Mouse (Mus musculus) kidney, postnatal 0 days (tissue): ENCODE data around the gene Ggt6. TPM values are rescaled to one million over a fixed set of nuclear protein-coding genes. Genes with fewer than 3 reads are reported as not detected.

Source experiments
- ATAC-seq: fragments of 200-750 bp; cut with Nextera tagmentation; replicated peaks from 2 replicates; pipeline ENCODE4 v1.8.0; 2017; ENCODE audit warnings: low read depth, moderate number of reproducible peaks, moderate TSS enrichment, moderate library complexity; ENCODE audit not compliant: low FRiP score
- DNase-seq: peaks from one replicate; pipeline ENCODE4 v3.0.0-alpha.2; 2016; ENCODE audit warnings: low spot score
- H3K27ac ChIP-seq: fragments of 300-500 bp; sonication (generic); 2 replicates; pipeline ENCODE4 v1.5.1; 2014; ENCODE audit warnings: mild to moderate bottlenecking
- H3K27me3 ChIP-seq: fragments of 300-500 bp; sonication (generic); 2 replicates; pipeline ENCODE4 v1.6.1; 2014; ENCODE audit warnings: low read length, mixed read lengths; ENCODE audit not compliant: insufficient read depth
- H3K36me3 ChIP-seq: fragments of 300-500 bp; sonication (generic); 2 replicates; pipeline ENCODE4 v1.6.1; 2014; ENCODE audit warnings: low read length, mixed read lengths; ENCODE audit not compliant: insufficient read depth
- H3K4me1 ChIP-seq: fragments of 300-500 bp; sonication (generic); replicated peaks from 2 replicates; pipeline ENCODE4 v1.6.1; 2014; ENCODE audit warnings: antibody characterized with exemption, low read length, mixed read lengths; ENCODE audit not compliant: insufficient read depth
- H3K4me2 ChIP-seq: fragments of 300-500 bp; sonication (generic); 2 replicates; pipeline ENCODE4 v1.6.1; 2014; ENCODE audit warnings: mild to moderate bottlenecking, low read length, moderate library complexity, mixed read lengths
- H3K4me3 ChIP-seq: fragments of 300-500 bp; sonication (generic); replicated peaks from 2 replicates; pipeline ENCODE4 v1.5.1; 2014; ENCODE audit warnings: low read depth, low read length
- H3K9ac ChIP-seq: fragments of 300-500 bp; sonication (generic); 2 replicates; pipeline ENCODE4 v1.6.1; 2014; ENCODE audit warnings: low read depth, low read length
- H3K9me3 ChIP-seq: fragments of 300-500 bp; sonication (generic); replicated peaks from 2 replicates; pipeline ENCODE4 v1.6.1; 2016; ENCODE audit warnings: low read length, inconsistent platforms, mixed read lengths
- CTCF ChIP-seq: IDR thresholded peaks from 2 replicates; pipeline ENCODE4 v1.5.1; 2016; ENCODE audit warnings: antibody characterized with exemption, low read depth, mild to moderate bottlenecking, moderate library complexity
- WGBS: fragments of 180-500 bp; shearing (Covaris S2); extraction: QIAGEN DNeasy Blood & Tissue Kit; methylation state at CpG from one replicate; pipeline ENCODE4 v1.1.7; 2014; 5-methylcytosine and 5-hydroxymethylcytosine counted together
- polyA plus RNA-seq: library from polyadenylated mRNA; unstranded; fragments of >200 nt; fragmentation: Nextera tagmentation; extraction: Ambion mirVana; gene quantifications from 2 replicates; pipeline ENCODE4 v1.2.1, GENCODE M21; 2015

Gene Ggt6
- polyA plus RNA-seq, 1 experiment from 2014 or later, result 3.3 TPM

GRCm38 (mm10) chr11:72413016-72413415 is 22.3 kb upstream of the Ggt6 start:
- TF ChIP-seq CTCF, result no peak
- Histone ChIP-seq H3K36me3 (no peaks in the 10 kb centered on the region), H3K9ac (no peak overlapping the region), H3K9me3 (no peaks in the 10 kb centered on the region), H3K4me2 (no peak overlapping the region), H3K4me3 (no peak overlapping the region), H3K4me1 (peaks cover 26% of the 10 kb centered on the region), H3K27ac (peak overlapping the region; percentile 13; the same call in 1 of the 2 replicates), H3K27me3 (no peaks in the 10 kb centered on the region)
- no peak for ATAC-seq
- WGBS, result 67% methylated on average over 7 of the region's 7 CpGs
- no peak for DNase-seq

GRCm38 (mm10) chr11:72413601-72414190 is 21.6 kb upstream of the Ggt6 start:
- no peaks in the 10 kb centered on the region for H3K9me3 ChIP-seq
- DNase-seq, result peak; percentile 50
- no peaks in the 10 kb centered on the region for H3K27me3 ChIP-seq
- H3K27ac ChIP-seq, result no peak overlapping the region; the same call in 1 of the 2 replicates
- TF ChIP-seq CTCF, result no peak
- H3K4me3 ChIP-seq, result no peak overlapping the region
- WGBS, result 47% methylated on average over 5 of the region's 5 CpGs
- no peak overlapping the region for H3K9ac ChIP-seq
- no peaks in the 10 kb centered on the region for H3K36me3 ChIP-seq
- no peak for ATAC-seq
- peaks cover 22% of the 10 kb centered on the region; the same call in 1 of the 2 replicates for H3K4me1 ChIP-seq
- H3K4me2 ChIP-seq, result no peak overlapping the region

- no peak overlapping the region for H3K9ac ChIP-seq
- H3K4me1 ChIP-seq, result peaks cover 19% of the 10 kb centered on the region; the same call in 1 of the 2 replicates
- no peaks in the 10 kb centered on the region for H3K36me3 ChIP-seq
- no peak overlapping the region for H3K27ac ChIP-seq
- no peak for DNase-seq
- ATAC-seq, result no peak
- no peak overlapping the region for H3K4me3 ChIP-seq
- no peaks in the 10 kb centered on the region for H3K9me3 ChIP-seq
- H3K27me3 ChIP-seq, result no peaks in the 10 kb centered on the region
- 66% methylated on average over 8 of the region's 8 CpGs for WGBS
- no peak overlapping the region for H3K4me2 ChIP-seq
- TF ChIP-seq CTCF, result no peak
These were observed 20.2 kb upstream of the Ggt6 start for GRCm38 (mm10) chr11:72415155-72415554.

GRCm38 (mm10) chr11:72416666-72417065 is 18.7 kb upstream of the Ggt6 start:
- WGBS, result 73% methylated on average over 5 of the region's 5 CpGs

GRCm38 (mm10) chr11:72417376-72417775 is 17.9 kb upstream of the Ggt6 start:
- Histone ChIP-seq H3K9me3 (no peaks in the 10 kb centered on the region), H3K36me3 (no peaks in the 10 kb centered on the region)
- 26% methylated on average over 4 of the region's 4 CpGs for WGBS

More at GRCm38 (mm10) chr11:72416666-72417065, 18.7 kb upstream of the Ggt6 start:
- Histone ChIP-seq H3K9me3 (no peaks in the 10 kb centered on the region), H3K4me2 (no peak overlapping the region), H3K9ac (no peak overlapping the region), H3K4me1 (peaks cover 19% of the 10 kb centered on the region; the same call in 1 of the 2 replicates), H3K36me3 (no peaks in the 10 kb centered on the region), H3K27ac (no peak overlapping the region), H3K4me3 (no peak overlapping the region), H3K27me3 (no peaks in the 10 kb centered on the region)
- ATAC-seq (no peak), DNase-seq (no peak)
- TF ChIP-seq CTCF, result no peak

GRCm38 (mm10) chr11:72418227-72418626 is 17.1 kb upstream of the Ggt6 start:
- ATAC-seq (peak; percentile 69), DNase-seq (peak; percentile 52)
- no peak overlapping the region for H3K4me3 ChIP-seq
- peaks cover 15% of the 10 kb centered on the region; the same call in 1 of the 2 replicates for H3K4me1 ChIP-seq
- no peaks in the 10 kb centered on the region for H3K9me3 ChIP-seq
- H3K27ac ChIP-seq, result peak overlapping the region; percentile 36; the same call in 1 of the 2 replicates
- no peak overlapping the region for H3K4me2 ChIP-seq
- no peak overlapping the region for H3K9ac ChIP-seq
- WGBS, result 25% methylated on average over 8 of the region's 8 CpGs
- no peaks in the 10 kb centered on the region for H3K27me3 ChIP-seq
- no peaks in the 10 kb centered on the region for H3K36me3 ChIP-seq
- no peak for TF ChIP-seq CTCF

More at GRCm38 (mm10) chr11:72417376-72417775, 17.9 kb upstream of the Ggt6 start:
- Histone ChIP-seq H3K4me1 (peaks cover 15% of the 10 kb centered on the region; the same call in 1 of the 2 replicates), H3K27ac (no peak overlapping the region), H3K4me2 (no peak overlapping the region), H3K27me3 (no peaks in the 10 kb centered on the region), H3K9ac (no peak overlapping the region), H3K4me3 (no peak overlapping the region)
- TF ChIP-seq CTCF, result no peak
- DNase-seq (no peak), ATAC-seq (no peak)
